Mouse (Mus musculus): ENCODE results near the gene Sipa1l2. TPM values are rescaled to one million over a fixed set of nuclear protein-coding genes. Genes with fewer than 3 reads are reported as not detected.
"Not testable (repeated sequence)": the region's sequence is repeated elsewhere in the genome, so short reads cannot be mapped to it uniquely, and the experiment has no call there.

The Sipa1l2 gene
- polyA plus RNA-seq, 1 experiment from 2014 or later: 32.8 TPM

DNA sequence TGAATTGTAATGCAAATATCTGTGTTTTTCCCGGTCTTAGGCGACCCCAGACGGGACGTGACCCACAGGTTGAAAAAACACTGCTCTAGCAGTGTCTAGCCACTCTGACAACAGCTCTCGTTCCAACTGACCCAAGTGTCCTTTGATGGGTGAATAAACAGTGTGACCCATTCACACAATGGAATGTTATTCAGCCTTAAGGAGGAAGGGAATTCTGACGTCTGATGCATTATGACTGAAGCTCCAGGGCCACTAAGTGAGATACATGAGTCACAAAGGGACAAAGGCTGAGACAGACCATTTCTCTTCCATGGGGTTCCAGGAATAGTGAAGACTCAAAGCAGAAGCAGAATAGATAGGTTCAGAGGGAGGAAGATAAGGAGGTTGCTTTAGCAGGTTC, 47.5 kb downstream of the Sipa1l2 start:
- H3K4me1 ChIP-seq (replicated peaks): peaks cover 94% of the 10 kb centered on the region
- H3K9ac ChIP-seq: no peak overlapping the region
- H3K4me2 ChIP-seq: no peak overlapping the region
- no peak for ATAC-seq (ENCODE audit: insufficient number of reproducible peaks, low FRiP score)
- H3K27me3 ChIP-seq (replicated peaks): no peaks in the 10 kb centered on the region
- 39% methylated on average over 6 of the region's 6 CpGs for WGBS
- H3K4me3 ChIP-seq: no peak overlapping the region
- no peaks in the 10 kb centered on the region for H3K9me3 ChIP-seq (replicated peaks)
- H3K27ac ChIP-seq (ENCODE audit: poor library complexity, severe bottlenecking): no peak overlapping the region
- H3K36me3 ChIP-seq: 0 out of 2 replicates have a peak, but pooled peaks cover 4% of the 10 kb centered on the region

DNA sequence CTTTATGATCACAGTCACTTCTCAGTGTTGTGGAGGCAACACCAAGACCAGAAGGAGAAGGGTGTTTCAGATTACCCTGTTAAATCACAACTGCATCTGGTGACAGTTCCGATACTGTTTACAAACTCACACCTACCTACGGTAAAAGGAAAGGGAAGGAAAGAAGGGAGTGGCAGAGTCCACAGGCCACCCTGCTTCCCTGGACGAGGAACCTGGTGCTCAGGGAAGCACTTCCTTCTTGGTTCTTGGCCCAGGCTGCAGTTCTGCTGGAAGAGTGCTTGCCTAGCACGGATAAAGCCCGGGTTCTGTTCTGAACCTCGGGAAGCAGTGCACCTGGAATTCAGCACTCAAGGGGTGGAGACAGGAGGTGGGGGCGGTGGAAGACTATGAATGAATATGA, 48.5 kb downstream of the Sipa1l2 start:
- Histone ChIP-seq H3K36me3 (0 out of 2 replicates have a peak, but pooled peaks cover 4% of the 10 kb centered on the region), H3K9me3 (replicated peaks) (no peaks in the 10 kb centered on the region), H3K4me3 (no peak overlapping the region), H3K27ac (ENCODE audit: poor library complexity, severe bottlenecking) (no peak overlapping the region), H3K9ac (no peak overlapping the region), H3K4me1 (replicated peaks) (peaks cover 88% of the 10 kb centered on the region), H3K27me3 (replicated peaks) (no peaks in the 10 kb centered on the region), H3K4me2 (no peak overlapping the region)
- 48% methylated on average over 7 of the region's 7 CpGs for WGBS
- ATAC-seq (ENCODE audit: insufficient number of reproducible peaks, low FRiP score): no peak

- not testable (repeated sequence) for H3K27me3 ChIP-seq (replicated peaks)
- WGBS: 83% methylated on average over 2 of the region's 2 CpGs
Observed at GRCm38 (mm10) chr8:125520308-125520707, 49.3 kb downstream of the Sipa1l2 start.

GRCm38 (mm10) chr8:125518951-125519350, 50.7 kb downstream of the Sipa1l2 start:
- no peak overlapping the region for H3K4me3 ChIP-seq
- H3K4me2 ChIP-seq: no peak overlapping the region
- H3K27ac ChIP-seq (ENCODE audit: poor library complexity, severe bottlenecking): peak overlapping the region; percentile 55
- no peak for ATAC-seq (ENCODE audit: insufficient number of reproducible peaks, low FRiP score)
- peaks cover 90% of the 10 kb centered on the region for H3K4me1 ChIP-seq (replicated peaks)
- H3K9ac ChIP-seq: no peak overlapping the region
- WGBS: 66% methylated on average over 4 of the region's 4 CpGs
- no peaks in the 10 kb centered on the region for H3K9me3 ChIP-seq (replicated peaks)
- H3K36me3 ChIP-seq: 0 out of 2 replicates have a peak, but pooled peaks cover 4% of the 10 kb centered on the region
- no peaks in the 10 kb centered on the region for H3K27me3 ChIP-seq (replicated peaks)

More at GRCm38 (mm10) chr8:125520308-125520707, 49.3 kb downstream of the Sipa1l2 start:
- not testable (repeated sequence) for H3K9ac ChIP-seq; H3K36me3 ChIP-seq; H3K4me2 ChIP-seq; H3K27ac ChIP-seq (ENCODE audit: poor library complexity, severe bottlenecking); H3K9me3 ChIP-seq (replicated peaks); H3K4me3 ChIP-seq; ATAC-seq (ENCODE audit: insufficient number of reproducible peaks, low FRiP score)
- H3K4me1 ChIP-seq (replicated peaks): peaks cover 91% of the 10 kb centered on the region

- H3K27me3 ChIP-seq (replicated peaks): no peaks in the 10 kb centered on the region
- H3K4me2 ChIP-seq: no peak overlapping the region
- H3K36me3 ChIP-seq: 0 out of 2 replicates have a peak, but pooled peaks cover 4% of the 10 kb centered on the region
- 0 out of 2 replicates have a peak overlapping the region, but pooled peaks have one; percentile 2 for H3K9ac ChIP-seq
- H3K27ac ChIP-seq (ENCODE audit: poor library complexity, severe bottlenecking): peak overlapping the region; percentile 55
- H3K4me1 ChIP-seq (replicated peaks): peaks cover 90% of the 10 kb centered on the region
- WGBS: 44% methylated on average over 6 of the region's 6 CpGs
- no peak overlapping the region for H3K4me3 ChIP-seq
- no peaks in the 10 kb centered on the region for H3K9me3 ChIP-seq (replicated peaks)
- ATAC-seq (ENCODE audit: insufficient number of reproducible peaks, low FRiP score): peak; percentile 43; the same call in 1 of the 2 replicates
Observed at GRCm38 (mm10) chr8:125518301-125518700, 51.3 kb downstream of the Sipa1l2 start.

DNA sequence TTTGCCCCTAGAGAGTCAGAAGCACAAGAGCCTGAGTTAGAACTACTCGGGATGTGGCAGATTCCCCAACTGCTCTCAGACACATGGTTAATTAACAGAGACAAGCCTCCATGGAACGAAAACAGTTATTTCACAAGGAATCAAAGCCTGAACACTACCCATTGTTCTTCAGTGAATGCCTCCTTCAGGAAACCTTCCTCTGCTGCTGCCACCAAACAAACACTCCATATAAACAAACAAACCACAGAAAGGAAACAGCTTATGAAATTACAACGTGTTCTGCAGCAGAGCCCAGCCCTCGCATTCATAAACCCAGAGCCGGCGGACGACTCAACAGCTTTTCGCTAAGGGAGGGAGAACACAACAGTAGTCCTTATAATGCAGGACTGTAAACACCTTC, 52.2 kb downstream of the Sipa1l2 start:
- Histone ChIP-seq H3K4me2 (no peak overlapping the region), H3K9me3 (replicated peaks) (no peaks in the 10 kb centered on the region), H3K4me1 (replicated peaks) (peaks cover 90% of the 10 kb centered on the region), H3K36me3 (0 out of 2 replicates have a peak, but pooled peaks cover 4% of the 10 kb centered on the region), H3K27ac (ENCODE audit: poor library complexity, severe bottlenecking) (no peak overlapping the region), H3K4me3 (no peak overlapping the region), H3K27me3 (replicated peaks) (no peaks in the 10 kb centered on the region), H3K9ac (no peak overlapping the region)
- 79% methylated on average over 8 of the region's 8 CpGs for WGBS
- no peak for ATAC-seq (ENCODE audit: insufficient number of reproducible peaks, low FRiP score)

DNA sequence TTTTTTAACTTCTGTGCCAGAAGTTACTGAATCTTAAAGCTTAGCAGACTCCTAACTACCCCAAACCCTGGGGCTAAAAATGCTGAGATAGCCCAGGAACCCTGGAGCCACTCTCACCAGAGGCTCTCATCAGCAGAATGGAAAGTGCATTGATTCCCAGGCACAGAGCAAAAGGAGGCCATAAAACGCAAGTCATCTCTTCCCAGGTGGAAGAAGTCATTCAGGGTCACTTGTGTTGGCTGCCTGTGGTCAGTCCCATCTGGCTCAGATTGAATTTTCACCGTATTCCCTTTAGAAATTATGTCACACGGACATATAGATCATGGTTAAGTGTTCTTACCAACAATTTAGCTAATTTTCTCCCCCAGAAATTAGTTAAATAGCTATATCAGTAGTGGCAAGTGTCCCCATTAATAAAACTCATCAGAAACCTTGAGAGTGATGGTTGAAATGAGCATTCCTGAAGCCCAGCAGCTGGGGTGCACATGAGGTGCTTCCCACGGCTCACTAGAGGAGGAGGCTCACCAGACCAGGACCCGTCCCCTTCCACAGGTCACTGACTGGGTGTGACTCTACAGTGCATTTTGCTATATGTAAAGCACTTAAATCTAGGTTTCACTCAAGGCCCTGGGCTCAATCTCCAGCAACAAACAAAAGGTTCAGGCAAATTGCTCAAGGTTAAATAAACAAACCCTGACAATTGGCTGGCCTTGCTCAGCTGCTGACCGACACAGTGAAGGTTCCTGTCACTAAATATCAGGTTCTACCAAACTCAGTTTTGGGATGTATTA, 53.3 kb downstream of the Sipa1l2 start:
- 65% methylated on average over 6 of the region's 6 CpGs for WGBS
- Histone ChIP-seq H3K9ac (no peak overlapping the region), H3K9me3 (replicated peaks) (no peaks in the 10 kb centered on the region), H3K36me3 (0 out of 2 replicates have a peak, but pooled peaks cover 4% of the 10 kb centered on the region), H3K4me1 (replicated peaks) (peaks cover 88% of the 10 kb centered on the region), H3K27me3 (replicated peaks) (no peaks in the 10 kb centered on the region), H3K4me2 (no peak overlapping the region), H3K4me3 (no peak overlapping the region), H3K27ac (ENCODE audit: poor library complexity, severe bottlenecking) (peak overlapping the region; percentile 71)
- ATAC-seq (ENCODE audit: insufficient number of reproducible peaks, low FRiP score): no peak

GRCm38 (mm10) chr8:125515665-125516064, 53.9 kb downstream of the Sipa1l2 start:
- Histone ChIP-seq H3K4me1 (replicated peaks) (peaks cover 89% of the 10 kb centered on the region), H3K4me2 (no peak overlapping the region), H3K36me3 (0 out of 2 replicates have a peak, but pooled peaks cover 4% of the 10 kb centered on the region), H3K4me3 (no peak overlapping the region), H3K27ac (ENCODE audit: poor library complexity, severe bottlenecking) (peak overlapping the region; percentile 71), H3K27me3 (replicated peaks) (no peaks in the 10 kb centered on the region), H3K9ac (0 out of 2 replicates have a peak overlapping the region, but pooled peaks have one; percentile 13), H3K9me3 (replicated peaks) (no peaks in the 10 kb centered on the region)
- ATAC-seq (ENCODE audit: insufficient number of reproducible peaks, low FRiP score): no peak
- 25% methylated on average over 8 of the region's 8 CpGs for WGBS

GRCm38 (mm10) chr8:125513935-125514334, 55.7 kb downstream of the Sipa1l2 start:
- peak overlapping the region; percentile 43 for H3K4me2 ChIP-seq
- H3K27me3 ChIP-seq (replicated peaks): no peaks in the 10 kb centered on the region
- H3K4me3 ChIP-seq: no peak overlapping the region
- H3K9me3 ChIP-seq (replicated peaks): no peaks in the 10 kb centered on the region
- peak overlapping the region; percentile 69 for H3K9ac ChIP-seq
- peak; percentile 76; the same call in 1 of the 2 replicates for ATAC-seq (ENCODE audit: insufficient number of reproducible peaks, low FRiP score)
- WGBS: 9% methylated on average over 5 of the region's 5 CpGs
- H3K36me3 ChIP-seq: 0 out of 2 replicates have a peak, but pooled peaks cover 4% of the 10 kb centered on the region
- H3K27ac ChIP-seq (ENCODE audit: poor library complexity, severe bottlenecking): peak overlapping the region; percentile 98
- peaks cover 91% of the 10 kb centered on the region for H3K4me1 ChIP-seq (replicated peaks)

DNA sequence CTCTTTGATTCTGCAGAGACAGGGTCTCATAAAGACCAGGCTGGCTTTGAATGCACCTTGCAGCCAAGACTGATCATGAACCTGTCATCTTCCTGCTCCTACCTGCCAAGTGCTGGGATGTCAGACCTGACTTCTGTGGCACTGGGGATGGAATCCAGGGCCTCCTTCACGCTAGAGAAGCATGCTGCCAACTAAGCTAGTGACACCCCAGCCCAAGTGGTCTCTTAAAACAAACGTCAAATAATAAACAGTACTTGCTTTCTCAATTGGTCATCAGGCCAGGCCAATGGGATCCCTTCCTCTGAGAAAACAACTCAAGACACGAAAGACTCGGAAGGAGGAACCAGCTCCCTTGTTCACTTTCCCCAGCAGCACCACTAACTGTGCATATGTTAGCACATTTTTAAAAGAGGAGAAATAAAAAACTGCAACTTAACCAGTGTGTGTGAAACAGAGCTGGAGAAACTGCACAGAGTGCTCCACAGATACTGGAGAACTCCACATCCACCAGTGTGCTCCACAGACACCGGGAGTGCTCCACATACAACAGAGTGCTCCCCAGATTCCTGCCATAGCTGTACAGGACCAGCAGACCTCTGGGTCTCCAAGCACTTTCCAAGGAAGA, 56.3 kb downstream of the Sipa1l2 start:
- no peaks in the 10 kb centered on the region for H3K27me3 ChIP-seq (replicated peaks)
- 0 out of 2 replicates have a peak, but pooled peaks cover 4% of the 10 kb centered on the region for H3K36me3 ChIP-seq
- H3K9ac ChIP-seq: peak overlapping the region; percentile 69
- H3K9me3 ChIP-seq (replicated peaks): no peaks in the 10 kb centered on the region
- WGBS: 47% methylated on average over 5 of the region's 5 CpGs
- no peak for ATAC-seq (ENCODE audit: insufficient number of reproducible peaks, low FRiP score)
- peaks cover 91% of the 10 kb centered on the region for H3K4me1 ChIP-seq (replicated peaks)
- H3K4me3 ChIP-seq: no peak overlapping the region
- peak overlapping the region; percentile 98 for H3K27ac ChIP-seq (ENCODE audit: poor library complexity, severe bottlenecking)
- H3K4me2 ChIP-seq: peak overlapping the region; percentile 43

DNA sequence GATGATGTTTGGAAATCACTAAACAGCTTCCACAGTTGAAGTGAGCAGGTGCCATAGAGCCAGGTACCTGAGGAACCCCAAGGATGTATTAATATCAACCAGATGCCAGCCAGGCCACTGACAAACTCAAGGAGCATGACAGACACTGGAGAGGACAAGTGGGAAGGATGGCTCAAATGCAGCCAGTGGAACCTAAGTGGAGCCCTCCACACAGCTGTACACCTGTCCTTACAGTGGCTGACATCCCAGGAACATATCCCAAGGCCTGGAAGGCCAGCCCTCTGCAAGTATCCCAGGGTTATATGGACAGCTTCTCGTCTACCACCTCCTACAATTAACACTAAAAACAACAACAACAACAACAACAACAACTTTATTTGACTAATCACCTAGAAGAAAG, 57.0 kb downstream of the Sipa1l2 start:
- no peak overlapping the region for H3K4me3 ChIP-seq
- no peaks in the 10 kb centered on the region for H3K27me3 ChIP-seq (replicated peaks)
- no peak for ATAC-seq (ENCODE audit: insufficient number of reproducible peaks, low FRiP score)
- no peak overlapping the region for H3K9ac ChIP-seq
- H3K27ac ChIP-seq (ENCODE audit: poor library complexity, severe bottlenecking): peak overlapping the region; percentile 98
- no peaks in the 10 kb centered on the region for H3K36me3 ChIP-seq
- H3K9me3 ChIP-seq (replicated peaks): no peaks in the 10 kb centered on the region
- H3K4me1 ChIP-seq (replicated peaks): peaks cover 91% of the 10 kb centered on the region
- H3K4me2 ChIP-seq: no peak overlapping the region
- WGBS: 80% methylated on average over 1 of the region's 1 CpGs
